Mouse (Mus musculus): ENCODE measurements at regions not wholly inside any gene's neighbourhood (a gene's known extent, or its start where the extent isn't known, plus 50 kb on each side); places are given as distances from the start of the nearest gene placed in this dataset.

- DNase-seq (ENCODE audit: low read depth), result no peak
Observed at GRCm38 (mm10) chr10:20780946-20781345, 56.1 kb upstream of the Pde7b start.

- DNase-seq (ENCODE audit: low read depth), result no peak
Observed at GRCm38 (mm10) chr10:20776640-20777413, 51.9 kb upstream of the Pde7b start.

GRCm38 (mm10) chr10:20775731-20776429 lies 51.0 kb upstream of the Pde7b start:
- DNase-seq (ENCODE audit: low read depth), result no peak

Measured in induced T-regulatory cell, adult 2 months (primary cell).